Mouse (Mus musculus) erythroblast, embryonic 14.5 days (primary cell): ENCODE data around the gene Tmppe.

Experiments
- GATA1 ChIP-seq: IDR thresholded peaks from 2 replicates; pipeline ENCODE4 v1.6.1; 2012; ENCODE audit warnings: low read length, inconsistent platforms, mixed read lengths
- TAL1 ChIP-seq: IDR thresholded peaks from 3 replicates; pipeline ENCODE4 v1.6.1; 2012; ENCODE audit warnings: low read length, inconsistent platforms, mixed read lengths

DNA sequence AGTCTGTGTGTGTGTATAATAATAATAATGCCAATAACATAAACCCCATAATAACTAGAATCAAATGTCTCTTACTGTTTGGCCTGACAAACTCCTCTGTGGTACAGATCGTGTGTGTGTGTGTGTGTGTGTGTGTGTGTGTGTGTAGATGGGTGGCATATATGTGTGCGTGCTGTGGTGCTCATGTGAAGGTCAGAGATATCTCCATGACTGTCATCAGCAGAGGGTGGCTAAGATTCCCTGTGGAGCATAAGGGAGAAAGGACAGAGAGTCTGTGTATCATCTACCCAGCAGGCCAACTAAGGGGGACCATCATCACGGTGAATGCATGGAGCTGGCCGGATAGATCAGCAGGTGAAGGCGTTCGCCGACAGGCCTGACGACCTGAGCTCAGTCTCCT lies 46.0 kb downstream of the Tmppe start:
- TF ChIP-seq GATA1: no peak
- TF ChIP-seq TAL1: no peak
